Mouse (Mus musculus): Measurements from ENCODE around the gene Vwa5b1. TPM values are rescaled to one million over a fixed set of nuclear protein-coding genes. Genes with fewer than 3 reads are reported as not detected.

Vwa5b1 gene
- total RNA-seq, 1 experiment = not detected

GRCm38 (mm10) chr4:138659936-138660602, 24.4 kb upstream of the Vwa5b1 start:
- no peaks in the 10 kb centered on the region for H3K36me3 ChIP-seq (ENCODE audit: control insufficient read depth, insufficient read depth, low read length, poor library complexity, severe bottlenecking)
- no peak overlapping the region for H3K4me3 ChIP-seq (ENCODE audit: insufficient read depth in 1 of 2, low read depth in 1 of 2, low read length in 2 of 2, poor library complexity in 1 of 2, severe bottlenecking in 1 of 2)
- H3K9me3 ChIP-seq (ENCODE audit: control insufficient read depth, insufficient read depth, low read depth, low read length) = no peaks in the 10 kb centered on the region
- TF ChIP-seq ZC3H11A (IDR thresholded peaks at IDR 0.05; ENCODE audit: borderline replicate concordance, low read depth, low read length) = no peak
- no peak for TF ChIP-seq HCFC1 (IDR thresholded peaks at IDR 0.05; ENCODE audit: borderline replicate concordance, insufficient read depth, low read length)
- no peak for TF ChIP-seq MAFK (IDR thresholded peaks at IDR 0.05; ENCODE audit: insufficient read depth, low read depth, low read length)
- TF ChIP-seq CHD2 (IDR thresholded peaks at IDR 0.05; ENCODE audit: low read depth, low read length) = no peak
- TF ChIP-seq ZNF384 (IDR thresholded peaks at IDR 0.05; ENCODE audit: low read depth, low read length) = no peak
- no peak overlapping the region for H3K27ac ChIP-seq (ENCODE audit: insufficient read depth, low read depth, low read length, poor library complexity, severe bottlenecking)
- H3K9ac ChIP-seq (ENCODE audit: insufficient read depth, low read depth, low read length, poor library complexity, severe bottlenecking) = no peak overlapping the region
- H3K4me1 ChIP-seq (ENCODE audit: control insufficient read depth in 2 of 2, insufficient read depth in 2 of 2, low read length in 2 of 2, poor library complexity in 1 of 2) = no peaks in the 10 kb centered on the region
- DNase-seq (ENCODE audit: low read depth, low spot score) = no peak
- in situ Hi-C loops (cut with MboI; ENCODE audit: low sequenced_read_pairs in 2 of 2, unreplicated experiment in 2 of 2) = no loop called here

DNA sequence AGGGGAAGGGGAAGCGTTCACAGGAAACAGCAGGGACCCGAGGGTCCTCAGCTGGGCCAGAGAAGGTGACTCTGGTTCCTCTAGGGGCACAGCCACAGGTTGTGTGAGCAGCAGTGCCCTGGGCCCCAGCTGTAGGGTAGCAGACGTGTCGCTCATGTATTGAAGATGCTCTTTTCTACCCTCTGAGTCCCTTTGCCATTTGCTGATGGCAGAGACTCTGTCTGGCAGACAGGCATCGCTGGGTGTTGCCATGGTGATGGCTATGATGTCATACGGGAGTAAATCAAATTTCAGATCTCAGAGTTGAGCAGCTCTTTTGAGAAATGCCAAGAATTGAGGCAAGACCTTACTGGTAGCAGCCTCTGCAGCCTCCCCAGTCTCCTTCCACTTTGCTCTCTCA, 17.4 kb upstream of the Vwa5b1 start:
- Histone ChIP-seq H3K9ac (ENCODE audit: insufficient read depth, low read depth, low read length, poor library complexity, severe bottlenecking) (no peak overlapping the region), H3K9me3 (ENCODE audit: control insufficient read depth, insufficient read depth, low read depth, low read length) (no peaks in the 10 kb centered on the region), H3K4me1 (ENCODE audit: control insufficient read depth in 2 of 2, insufficient read depth in 2 of 2, low read length in 2 of 2, poor library complexity in 1 of 2) (no peaks in the 10 kb centered on the region), H3K27ac (ENCODE audit: insufficient read depth, low read depth, low read length, poor library complexity, severe bottlenecking) (no peak overlapping the region), H3K36me3 (ENCODE audit: control insufficient read depth, insufficient read depth, low read length, poor library complexity, severe bottlenecking) (no peaks in the 10 kb centered on the region), H3K4me3 (ENCODE audit: insufficient read depth in 1 of 2, low read depth in 1 of 2, low read length in 2 of 2, poor library complexity in 1 of 2, severe bottlenecking in 1 of 2) (no peak overlapping the region)
- DNase-seq (ENCODE audit: low read depth, low spot score) = no peak
- TF ChIP-seq ZC3H11A (IDR thresholded peaks at IDR 0.05; ENCODE audit: borderline replicate concordance, low read depth, low read length) (no peak), CHD2 (IDR thresholded peaks at IDR 0.05; ENCODE audit: low read depth, low read length) (no peak), HCFC1 (IDR thresholded peaks at IDR 0.05; ENCODE audit: borderline replicate concordance, insufficient read depth, low read length) (no peak), ZNF384 (IDR thresholded peaks at IDR 0.05; ENCODE audit: low read depth, low read length) (no peak), MAFK (IDR thresholded peaks at IDR 0.05; ENCODE audit: insufficient read depth, low read depth, low read length) (no peak)
- in situ Hi-C loops (cut with MboI; ENCODE audit: low sequenced_read_pairs in 2 of 2, unreplicated experiment in 2 of 2) = no loop called here

DNA sequence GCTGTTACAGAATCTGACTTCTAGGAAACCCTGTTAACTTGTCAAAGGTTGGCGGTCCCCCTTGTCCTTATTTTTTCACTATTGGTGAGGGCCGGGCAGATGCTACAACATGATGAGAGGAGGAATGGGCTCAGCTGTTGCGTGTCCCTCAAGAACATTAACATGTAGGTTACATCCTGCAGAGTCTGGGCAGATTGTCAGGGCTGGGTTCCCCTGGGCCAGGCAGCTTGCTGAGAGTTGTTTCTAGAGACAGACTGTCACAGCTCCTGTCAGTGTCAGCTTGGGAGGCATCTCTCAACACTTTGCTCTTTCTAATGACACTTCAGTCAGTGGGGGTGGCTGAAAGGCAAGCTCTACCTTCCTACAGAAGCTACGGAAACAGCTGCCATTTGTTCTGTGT, 16.2 kb upstream of the Vwa5b1 start:
- Histone ChIP-seq H3K9ac (ENCODE audit: insufficient read depth, low read depth, low read length, poor library complexity, severe bottlenecking) (no peak overlapping the region), H3K36me3 (ENCODE audit: control insufficient read depth, insufficient read depth, low read length, poor library complexity, severe bottlenecking) (no peaks in the 10 kb centered on the region), H3K9me3 (ENCODE audit: control insufficient read depth, insufficient read depth, low read depth, low read length) (no peaks in the 10 kb centered on the region), H3K27ac (ENCODE audit: insufficient read depth, low read depth, low read length, poor library complexity, severe bottlenecking) (no peak overlapping the region), H3K4me1 (ENCODE audit: control insufficient read depth in 2 of 2, insufficient read depth in 2 of 2, low read length in 2 of 2, poor library complexity in 1 of 2) (peaks cover 2 to 3% of the 10 kb centered on the region in 2 experiments; a peak in 2 of 4 replicates), H3K4me3 (ENCODE audit: insufficient read depth in 1 of 2, low read depth in 1 of 2, low read length in 2 of 2, poor library complexity in 1 of 2, severe bottlenecking in 1 of 2) (no peak overlapping the region)
- in situ Hi-C loops (cut with MboI; ENCODE audit: low sequenced_read_pairs in 2 of 2, unreplicated experiment in 2 of 2) = no loop called here
- DNase-seq (ENCODE audit: low read depth, low spot score) = no peak
- TF ChIP-seq HCFC1 (IDR thresholded peaks at IDR 0.05; ENCODE audit: borderline replicate concordance, insufficient read depth, low read length) (no peak), CHD2 (IDR thresholded peaks at IDR 0.05; ENCODE audit: low read depth, low read length) (no peak), ZNF384 (IDR thresholded peaks at IDR 0.05; ENCODE audit: low read depth, low read length) (no peak), MAFK (IDR thresholded peaks at IDR 0.05; ENCODE audit: insufficient read depth, low read depth, low read length) (no peak), ZC3H11A (IDR thresholded peaks at IDR 0.05; ENCODE audit: borderline replicate concordance, low read depth, low read length) (no peak)

- Histone ChIP-seq H3K27ac (ENCODE audit: insufficient read depth, low read depth, low read length, poor library complexity, severe bottlenecking) (no peak overlapping the region), H3K36me3 (ENCODE audit: control insufficient read depth, insufficient read depth, low read length, poor library complexity, severe bottlenecking) (no peaks in the 10 kb centered on the region), H3K4me1 (ENCODE audit: control insufficient read depth in 2 of 2, insufficient read depth in 2 of 2, low read length in 2 of 2, poor library complexity in 1 of 2) (peaks cover 3 to 7% of the 10 kb centered on the region in 2 experiments; a peak in 2 of 4 replicates), H3K9me3 (ENCODE audit: control insufficient read depth, insufficient read depth, low read depth, low read length) (no peaks in the 10 kb centered on the region), H3K9ac (ENCODE audit: insufficient read depth, low read depth, low read length, poor library complexity, severe bottlenecking) (no peak overlapping the region), H3K4me3 (ENCODE audit: insufficient read depth in 1 of 2, low read depth in 1 of 2, low read length in 2 of 2, poor library complexity in 1 of 2, severe bottlenecking in 1 of 2) (no peak overlapping the region)
- no peak for TF ChIP-seq MAFK (IDR thresholded peaks at IDR 0.05; ENCODE audit: insufficient read depth, low read depth, low read length)
- TF ChIP-seq ZNF384 (IDR thresholded peaks at IDR 0.05; ENCODE audit: low read depth, low read length) = no peak
- no peak for TF ChIP-seq HCFC1 (IDR thresholded peaks at IDR 0.05; ENCODE audit: borderline replicate concordance, insufficient read depth, low read length)
- TF ChIP-seq ZC3H11A (IDR thresholded peaks at IDR 0.05; ENCODE audit: borderline replicate concordance, low read depth, low read length) = no peak
- TF ChIP-seq CHD2 (IDR thresholded peaks at IDR 0.05; ENCODE audit: low read depth, low read length) = no peak
- peak; percentile 20 for DNase-seq (ENCODE audit: low read depth, low spot score)
- in situ Hi-C loops (cut with MboI; ENCODE audit: low sequenced_read_pairs in 2 of 2, unreplicated experiment in 2 of 2) = no loop called here
Measured at GRCm38 (mm10) chr4:138648096-138648635, 12.5 kb upstream of the Vwa5b1 start.

All from ES-E14 (cell line).